In genomic region chr12:82082596-82082995, GRCm38 (mm10) we compare ENCODE assay signal across 7 mouse cellular contexts.
DNase-seq lines count a peak whose midpoint lies in the region; ATAC-seq and TF ChIP-seq lines count a peak whose summit lies in the region.
"Not testable (repeated sequence)": the region's sequence is repeated elsewhere in the genome, so short reads cannot be mapped to it uniquely, and the experiment has no call there.

No protein-coding gene starts in this region.

- WGBS in liver, postnatal 0 days (ENCODE audit: insufficient replicate concordance), result 84% methylated on average over 4 of the region's 4 CpGs
- WGBS in thymus, adult 2 months, result 96% methylated on average over 4 of the region's 4 CpGs

- H3K4me3 ChIP-seq in MEL (ENCODE audit: control insufficient read depth in 1 of 2, insufficient read depth in 1 of 2, low read depth in 2 of 2, low read length in 2 of 2); liver, postnatal 0 days (ENCODE audit: low read depth, low read length); thymus, adult 2 months (ENCODE audit: control insufficient read depth, insufficient read depth, low read length): not testable (repeated sequence)

- not testable (repeated sequence) for H3K27me3 ChIP-seq in MEL (ENCODE audit: control insufficient read depth in 1 of 2, insufficient read depth in 2 of 2, low read length in 2 of 2); liver, postnatal 0 days (ENCODE audit: insufficient read depth, low read length); thymus, adult 2 months (ENCODE audit: control insufficient read depth, insufficient read depth, low read length)

- not testable (repeated sequence) for ATAC-seq in liver, postnatal 0 days

- H3K4me2 ChIP-seq in liver, postnatal 0 days (ENCODE audit: low read depth, low read length), result not testable (repeated sequence)

- not testable (repeated sequence) for TF ChIP-seq POLR2A in MEL (IDR thresholded peaks at IDR 0.05; ENCODE audit: control insufficient read depth in 1 of 2, insufficient read depth in 1 of 2, low read depth in 1 of 2, low read length in 2 of 2, poor library complexity in 1 of 2); thymus, adult 2 months (IDR thresholded peaks at IDR 0.05; ENCODE audit: control insufficient read depth, extremely low read depth, insufficient read depth, low read length, poor library complexity)

- not testable (repeated sequence) for H3K9me3 ChIP-seq in MEL (replicated peaks; ENCODE audit: insufficient read depth, low read length); liver, postnatal 0 days (ENCODE audit: low read length)

- not testable (repeated sequence) for H3K9ac ChIP-seq in MEL (ENCODE audit: control insufficient read depth, low read depth, low read length, poor library complexity, severe bottlenecking); liver, postnatal 0 days (replicated peaks)

- H3K4me1 ChIP-seq in MEL (ENCODE audit: control insufficient read depth in 1 of 2, insufficient read depth in 2 of 2, low read length in 2 of 2); liver, postnatal 0 days (ENCODE audit: insufficient read depth); thymus, adult 2 months (replicated peaks; ENCODE audit: control insufficient read depth, insufficient read depth, low read length): not testable (repeated sequence)

- H3K27ac ChIP-seq in MEL (ENCODE audit: control insufficient read depth, low read depth, low read length); liver, postnatal 0 days (ENCODE audit: low read depth); thymus, adult 2 months (ENCODE audit: control insufficient read depth, insufficient read depth, low read length): not testable (repeated sequence)

- not testable (repeated sequence) for H3K79me2 ChIP-seq in MEL (ENCODE audit: control insufficient read depth, insufficient read depth, low read length, poor library complexity)

- peak; percentile 23 for DNase-seq in A20 (ENCODE audit: low read depth, low spot score)
- DNase-seq in MEL (ENCODE audit: low read depth, low spot score); liver, postnatal 0 days: not testable (repeated sequence)
- peak; percentile 5 for DNase-seq in induced T-regulatory cell, adult 2 months (ENCODE audit: low read depth)
- peak; percentile 6 for DNase-seq in lung, postnatal 36 days
- peak; percentile 38 for DNase-seq in thymus, adult 2 months
- DNase-seq in thymus, postnatal 36 days, result peak; percentile 32

- TF ChIP-seq RAD21 in MEL (IDR thresholded peaks at IDR 0.05; ENCODE audit: low read depth, low read length), result peak; percentile 15

- H3K36me3 ChIP-seq in MEL (ENCODE audit: control insufficient read depth in 1 of 2, insufficient read depth in 2 of 2, low read length in 2 of 2); liver, postnatal 0 days (replicated peaks; ENCODE audit: insufficient read depth, low read length); thymus, adult 2 months (ENCODE audit: control insufficient read depth, insufficient read depth, low read length): not testable (repeated sequence)

- TF ChIP-seq EP300 in MEL (IDR thresholded peaks at IDR 0.05; ENCODE audit: low read depth in 1 of 2, low read length in 2 of 2); liver, postnatal 0 days (IDR thresholded peaks at IDR 0.05; ENCODE audit: low read depth): not testable (repeated sequence)

- peak in 1 of 3 experiments; percentile 14; a peak in 1 of 6 replicates for TF ChIP-seq CTCF in MEL (IDR thresholded peaks at IDR 0.05 in 2 of 3, conservative IDR thresholded peaks at IDR 0.05 in 1 of 3; ENCODE audit: control insufficient read depth in 1 of 3, insufficient read depth in 1 of 3, low read depth in 2 of 3, low read length in 3 of 3, poor library complexity in 1 of 3, severe bottlenecking in 1 of 3)
- TF ChIP-seq CTCF in liver, postnatal 0 days (IDR thresholded peaks at IDR 0.05; ENCODE audit: low read depth), result peak; percentile 15; the same call in 1 of the 2 replicates
- TF ChIP-seq CTCF in thymus, adult 2 months (IDR thresholded peaks at IDR 0.05; ENCODE audit: borderline replicate concordance, control insufficient read depth, extremely low read depth, insufficient read depth, low read length, poor library complexity), result not testable (repeated sequence)

TF ChIP-seq in MEL, 35 proteins besides CTCF, POLR2A, EP300 and RAD21:
- peak; percentile 33 for TF ChIP-seq SMC3 (IDR thresholded peaks at IDR 0.05; ENCODE audit: low read depth, low read length)
TF ChIP-seq in MEL: peak in this region for 1; not testable (repeated sequence) for 34.
